Mouse (Mus musculus): Measurements from ENCODE around the gene G0s2. TPM values are rescaled to one million over a fixed set of nuclear protein-coding genes. Genes with fewer than 3 reads are reported as not detected.

The G0s2 gene
- total and polyA plus RNA-seq, 2 experiments from 2014 or later, result 5.3 to 5.8 TPM

DNA sequence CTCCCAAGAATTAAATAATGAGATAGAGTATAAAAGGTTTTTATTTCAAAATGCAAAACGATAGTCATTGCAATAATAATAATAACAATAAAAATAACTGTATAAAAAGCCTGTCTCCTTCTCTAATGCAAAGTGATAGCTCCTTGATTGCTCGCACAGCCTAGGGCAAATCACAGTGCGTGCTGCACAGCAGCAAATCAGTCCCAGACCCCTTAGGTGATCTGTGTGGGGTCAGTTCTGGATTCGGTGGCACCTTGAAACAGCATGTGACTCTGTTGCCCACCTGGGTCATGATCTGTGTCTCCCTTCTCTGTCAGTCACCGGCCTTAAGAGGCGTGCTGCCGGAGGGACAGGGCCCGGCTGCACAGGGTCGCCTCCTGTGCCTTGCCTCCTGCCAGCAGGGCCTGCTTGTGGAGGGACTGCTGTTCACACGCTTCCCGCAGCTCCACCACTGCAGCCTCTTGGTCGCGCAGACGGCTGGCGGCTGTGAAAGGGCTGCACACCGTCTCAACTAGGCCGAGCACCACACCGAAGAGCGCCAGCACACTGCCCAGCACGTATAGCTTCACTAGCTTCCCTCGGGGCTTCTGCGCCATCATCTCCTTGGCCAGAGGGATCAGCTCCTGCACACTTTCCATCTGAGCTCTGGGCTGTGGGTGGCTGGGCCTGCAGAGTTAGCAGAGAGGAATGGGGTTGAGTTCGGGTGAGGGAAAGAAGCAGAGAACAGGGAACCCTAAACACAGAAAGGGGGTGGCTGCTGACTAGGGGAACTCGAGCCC is 691 bp downstream of the G0s2 start:
- ATAC-seq (ENCODE audit: low FRiP score) (peak; percentile 61), DNase-seq (ENCODE audit: low spot score) (peak; percentile 34)
- 16% methylated on average over 24 of the region's 24 CpGs for WGBS
- H3K4me1 ChIP-seq (ENCODE audit: insufficient read depth, low read length), result 0 out of 2 replicates have a peak, but pooled peaks cover 5% of the 10 kb centered on the region
- no peaks in the 10 kb centered on the region for H3K9me3 ChIP-seq (ENCODE audit: low read length)
- H3K27ac ChIP-seq (ENCODE audit: low read depth, low read length), result peak overlapping the region; percentile 67
- H3K9ac ChIP-seq (replicated peaks; ENCODE audit: low read length, poor library complexity, severe bottlenecking), result peak overlapping the region; percentile 51
- H3K4me3 ChIP-seq (ENCODE audit: low read depth, low read length), result peak overlapping the region; percentile 25
- H3K36me3 ChIP-seq (ENCODE audit: insufficient read depth, low read length), result no peaks in the 10 kb centered on the region
- H3K27me3 ChIP-seq (ENCODE audit: insufficient read depth, low read length), result no peaks in the 10 kb centered on the region
- peak overlapping the region; percentile 54 for H3K4me2 ChIP-seq (ENCODE audit: low read depth, low read length, poor library complexity, severe bottlenecking)
- TF ChIP-seq CTCF (IDR thresholded peaks at IDR 0.05), result no peak

DNA sequence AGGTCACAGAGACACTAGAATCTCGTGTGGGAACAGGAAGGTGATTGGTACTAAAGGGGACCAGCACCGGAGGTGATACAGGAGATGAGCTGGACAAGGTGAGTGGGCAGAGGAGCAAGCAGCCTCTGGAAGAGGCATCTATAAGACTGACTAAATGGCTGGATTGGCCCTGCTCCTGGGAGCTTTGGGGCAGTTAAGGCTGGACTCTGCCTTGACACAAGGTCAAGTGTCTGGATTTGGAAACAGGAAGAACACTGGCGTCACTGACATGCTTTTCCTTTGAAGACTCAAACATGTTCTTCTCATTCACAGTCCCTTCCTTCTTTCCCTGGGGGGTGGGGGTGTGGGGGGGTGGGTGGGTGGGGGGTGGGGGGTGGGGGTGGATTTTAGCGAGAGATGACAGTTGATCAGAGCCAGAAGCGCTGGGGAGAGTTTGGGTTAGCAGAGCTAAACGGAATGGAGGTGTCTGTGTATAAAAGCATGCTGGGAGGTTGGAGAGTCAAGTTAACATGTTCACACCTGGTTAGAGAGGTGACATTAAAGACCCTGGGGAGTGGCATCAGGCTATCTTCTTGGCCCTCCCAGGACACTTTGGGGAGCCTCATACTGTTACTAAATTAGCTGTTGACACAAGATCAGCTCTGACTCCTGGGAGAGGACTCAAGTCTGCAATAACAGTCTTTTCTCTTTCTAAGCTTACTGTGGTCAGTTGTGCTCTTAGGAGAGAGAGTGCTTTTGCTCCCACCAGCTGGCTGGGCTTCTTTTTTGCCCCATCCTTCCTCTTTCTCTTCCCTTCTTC is 1.9 kb downstream of the G0s2 start:
- Histone ChIP-seq H3K36me3 (ENCODE audit: insufficient read depth, low read length) (no peaks in the 10 kb centered on the region), H3K27me3 (ENCODE audit: insufficient read depth, low read length) (no peaks in the 10 kb centered on the region), H3K4me3 (ENCODE audit: low read depth, low read length) (no peak overlapping the region), H3K4me1 (ENCODE audit: insufficient read depth, low read length) (0 out of 2 replicates have a peak, but pooled peaks cover 5% of the 10 kb centered on the region), H3K9me3 (ENCODE audit: low read length) (no peaks in the 10 kb centered on the region), H3K9ac (replicated peaks; ENCODE audit: low read length, poor library complexity, severe bottlenecking) (no peak overlapping the region), H3K4me2 (ENCODE audit: low read depth, low read length, poor library complexity, severe bottlenecking) (no peak overlapping the region), H3K27ac (ENCODE audit: low read depth, low read length) (no peak overlapping the region)
- no peak for DNase-seq (ENCODE audit: low spot score)
- no peak for ATAC-seq (ENCODE audit: low FRiP score)
- 71% methylated on average over 6 of the region's 6 CpGs for WGBS
- TF ChIP-seq CTCF (IDR thresholded peaks at IDR 0.05), result no peak

- H3K27ac ChIP-seq (ENCODE audit: low read depth, low read length), result no peak overlapping the region
- no peak overlapping the region for H3K4me2 ChIP-seq (ENCODE audit: low read depth, low read length, poor library complexity, severe bottlenecking)
- no peaks in the 10 kb centered on the region for H3K27me3 ChIP-seq (ENCODE audit: insufficient read depth, low read length)
- no peak for TF ChIP-seq CTCF (IDR thresholded peaks at IDR 0.05)
- ATAC-seq (ENCODE audit: low FRiP score) (no peak), DNase-seq (ENCODE audit: low spot score) (no peak)
- no peaks in the 10 kb centered on the region for H3K4me1 ChIP-seq (ENCODE audit: insufficient read depth, low read length)
- H3K9me3 ChIP-seq (ENCODE audit: low read length), result no peaks in the 10 kb centered on the region
- H3K4me3 ChIP-seq (ENCODE audit: low read depth, low read length), result no peak overlapping the region
- no peak overlapping the region for H3K9ac ChIP-seq (replicated peaks; ENCODE audit: low read length, poor library complexity, severe bottlenecking)
- no peaks in the 10 kb centered on the region for H3K36me3 ChIP-seq (ENCODE audit: insufficient read depth, low read length)
These were observed 7.3 kb downstream of the G0s2 start for GRCm38 (mm10) chr1:193265734-193266133.

GRCm38 (mm10) chr1:193263955-193264598 is 8.9 kb downstream of the G0s2 start, which contains the start of gene Hsd11b1:
TSS of gene Hsd11b1 (minus strand) at chr1:193264075.
- no peak for ATAC-seq (ENCODE audit: low FRiP score)
- no peak for TF ChIP-seq CTCF (IDR thresholded peaks at IDR 0.05)

DNA sequence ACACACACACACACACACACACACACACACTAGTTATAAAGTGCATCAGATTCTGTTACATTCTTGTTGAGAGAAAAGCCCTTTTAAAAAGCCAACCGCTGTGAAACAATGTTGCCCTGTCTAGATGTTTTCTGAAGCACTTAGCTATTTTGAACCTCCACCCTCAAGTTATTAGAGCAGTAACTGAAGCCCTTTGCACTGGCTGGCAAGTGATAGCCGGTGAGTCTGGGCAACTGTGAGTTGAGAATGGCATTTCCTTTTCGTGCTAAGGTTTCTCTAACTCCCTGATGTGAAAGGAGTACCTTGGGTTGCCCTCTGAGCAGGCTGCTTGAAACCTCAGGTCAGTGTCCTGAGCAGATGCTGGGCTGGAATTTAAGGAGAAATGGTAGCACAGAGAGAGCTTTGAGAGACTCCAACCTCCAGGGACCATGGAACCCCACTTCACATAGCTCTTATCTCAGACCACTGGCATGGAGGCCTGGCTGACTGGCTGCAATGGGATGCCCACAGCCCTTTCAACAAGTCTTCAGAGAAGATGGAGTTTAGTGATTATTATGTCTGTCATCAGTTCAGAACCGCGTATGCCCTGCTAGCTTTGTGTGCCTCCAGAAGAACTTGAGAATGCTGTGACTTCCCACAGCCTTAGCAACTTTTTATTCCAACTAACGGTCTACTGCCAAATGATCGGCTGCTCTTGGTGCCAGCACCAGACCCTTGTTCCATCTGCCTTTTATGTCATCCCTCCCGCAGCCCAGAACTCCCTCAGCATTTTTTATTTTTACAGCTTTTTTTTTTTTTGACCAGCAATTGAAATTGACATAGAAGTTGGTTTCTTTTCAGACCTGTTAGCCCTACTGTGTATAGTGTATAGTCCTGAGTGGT is 9.8 kb downstream of the G0s2 start:
- WGBS, result 78% methylated on average over 8 of the region's 8 CpGs
- Histone ChIP-seq H3K4me3 (ENCODE audit: low read depth, low read length) (no peak overlapping the region), H3K36me3 (ENCODE audit: insufficient read depth, low read length) (no peaks in the 10 kb centered on the region), H3K27ac (ENCODE audit: low read depth, low read length) (no peak overlapping the region), H3K27me3 (ENCODE audit: insufficient read depth, low read length) (no peaks in the 10 kb centered on the region), H3K4me1 (ENCODE audit: insufficient read depth, low read length) (no peaks in the 10 kb centered on the region), H3K9ac (replicated peaks; ENCODE audit: low read length, poor library complexity, severe bottlenecking) (no peak overlapping the region), H3K9me3 (ENCODE audit: low read length) (no peaks in the 10 kb centered on the region), H3K4me2 (ENCODE audit: low read depth, low read length, poor library complexity, severe bottlenecking) (no peak overlapping the region)
- DNase-seq (ENCODE audit: low spot score) (peak; percentile 14), ATAC-seq (ENCODE audit: low FRiP score) (no peak)
- TF ChIP-seq CTCF (IDR thresholded peaks at IDR 0.05), result no peak

More at GRCm38 (mm10) chr1:193263955-193264598, 8.9 kb downstream of the G0s2 start, which contains the start of gene Hsd11b1:
- no peak within 1 kb of the TSS for H3K9ac ChIP-seq (replicated peaks; ENCODE audit: low read length, poor library complexity, severe bottlenecking)
- H3K27ac ChIP-seq (ENCODE audit: low read depth, low read length), result no peak within 1 kb of the TSS
- WGBS, result 69% methylated on average over 5 of the region's 5 CpGs
- no peak within 1 kb of the TSS for H3K4me3 ChIP-seq (ENCODE audit: low read depth, low read length)
- no peaks in the 10 kb centered on the region for H3K36me3 ChIP-seq (ENCODE audit: insufficient read depth, low read length)
- H3K9me3 ChIP-seq (ENCODE audit: low read length), result no peaks in the 10 kb centered on the region
- no peaks in the 10 kb centered on the region for H3K27me3 ChIP-seq (ENCODE audit: insufficient read depth, low read length)
- DNase-seq (ENCODE audit: low spot score), result no peak
- H3K4me1 ChIP-seq (ENCODE audit: insufficient read depth, low read length), result no peaks in the 10 kb centered on the region
- H3K4me2 ChIP-seq (ENCODE audit: low read depth, low read length, poor library complexity, severe bottlenecking), result no peak within 1 kb of the TSS
